ENCODE assay signal across 10 mouse cellular contexts in genomic region chr6:92572139-92572538, GRCm38 (mm10).
"Had no signal": no experiment of that assay in that cellular context is flagged by ENCODE, and none has a peak within 500 bp of the region (broad histone marks: within the 10 kb centered on the region; RNA-seq: fewer than 3 reads in every experiment).

No protein-coding gene starts in this region.

- DNase-seq: kidney, adult 8-10 months; kidney, postnatal 36 days; left cerebral cortex, postnatal 4 days; lung, adult 2 months; lung, postnatal 14 days; midbrain, embryonic 14.5 days; retina, postnatal 1 day; right cerebral cortex, postnatal 14 days; thymus, postnatal 4 days had no signal

- ATAC-seq: intestine, postnatal 0 days had no signal
